Mouse (Mus musculus): ENCODE results near the gene Plxna3.

- TF ChIP-seq POLR2A (IDR thresholded peaks at IDR 0.05; ENCODE audit: borderline replicate concordance, extremely low read depth, low read depth, low read length) (peak; percentile 97), CTCF (IDR thresholded peaks at IDR 0.05; ENCODE audit: insufficient read depth, low read length) (no peak)
These were observed 23.8 kb upstream of the Plxna3 start, which contains the start of gene Gdi1 for GRCm38 (mm10) chrX:74304867-74305700.
